Mouse (Mus musculus) thymus, postnatal 0 days (tissue): ENCODE measurements around the gene Akr1b7. TPM values are rescaled to one million over a fixed set of nuclear protein-coding genes. Genes with fewer than 3 reads are reported as not detected.

Experiments
- DNase-seq: peaks from one replicate; pipeline ENCODE4 v3.0.0-alpha.2; 2015; ENCODE audit warnings: low spot score
- polyA plus RNA-seq: library from polyadenylated mRNA; unstranded; fragments of >200 nt; fragmentation: Nextera tagmentation; extraction: Ambion mirVana; gene quantifications from 2 replicates; pipeline ENCODE4 v1.2.1, GENCODE M21; 2015

Gene Akr1b7
- polyA plus RNA-seq, 1 experiment from 2014 or later, result 0.14 TPM

DNA sequence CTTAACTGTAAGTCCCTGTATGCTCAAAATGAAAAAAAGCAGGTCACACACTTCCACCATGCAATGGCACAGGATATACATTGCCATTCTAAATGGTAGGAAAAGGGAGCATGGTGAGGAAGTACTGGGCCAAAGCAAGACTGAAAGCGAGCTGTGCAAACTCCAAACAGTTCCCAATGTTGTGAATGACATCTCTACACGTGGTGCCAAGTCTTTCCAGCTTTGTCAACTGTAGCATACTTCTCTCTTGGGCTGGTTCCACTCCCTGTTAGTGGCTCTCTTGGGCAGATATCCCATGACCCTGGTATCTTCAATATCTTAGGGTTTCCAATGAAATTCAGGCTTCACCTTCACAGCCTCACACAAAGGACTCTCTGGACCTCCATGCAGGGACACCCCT, 26.9 kb downstream of the Akr1b7 start:
- DNase-seq, result no peak

DNA sequence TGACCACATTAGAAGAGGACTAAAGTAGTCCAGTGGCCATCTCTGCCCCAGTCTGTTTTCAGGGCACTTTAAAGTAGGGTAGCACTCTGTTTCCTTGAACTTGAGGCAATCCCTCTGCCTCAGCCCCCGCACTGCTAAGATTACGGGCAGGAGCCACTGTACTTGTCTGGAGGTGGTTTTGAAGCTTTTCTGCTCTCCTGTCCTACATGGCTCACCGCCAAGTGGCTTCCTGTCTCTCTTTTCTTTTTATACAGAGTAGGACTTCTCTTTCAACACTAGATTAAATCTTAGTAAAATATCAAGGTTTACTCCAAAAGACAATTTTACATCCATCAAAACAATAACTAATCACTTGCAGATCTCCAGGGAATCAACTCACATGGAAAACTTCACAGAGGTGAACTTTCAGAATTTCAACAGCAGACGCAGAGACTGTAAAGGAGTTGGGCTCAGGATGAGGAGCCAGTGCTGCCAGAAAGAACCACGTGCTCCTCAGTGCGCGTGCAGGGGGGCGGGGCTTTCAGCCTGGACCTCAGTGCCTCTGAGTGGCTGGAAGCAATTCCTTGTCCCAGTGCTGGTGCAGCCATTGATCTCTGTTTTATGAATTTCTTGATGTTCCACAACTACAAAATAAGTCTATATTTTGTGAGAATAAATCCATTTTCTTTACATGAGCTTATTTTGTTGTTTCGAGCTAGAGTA, 29.6 kb downstream of the Akr1b7 start:
- no peak for DNase-seq

DNA sequence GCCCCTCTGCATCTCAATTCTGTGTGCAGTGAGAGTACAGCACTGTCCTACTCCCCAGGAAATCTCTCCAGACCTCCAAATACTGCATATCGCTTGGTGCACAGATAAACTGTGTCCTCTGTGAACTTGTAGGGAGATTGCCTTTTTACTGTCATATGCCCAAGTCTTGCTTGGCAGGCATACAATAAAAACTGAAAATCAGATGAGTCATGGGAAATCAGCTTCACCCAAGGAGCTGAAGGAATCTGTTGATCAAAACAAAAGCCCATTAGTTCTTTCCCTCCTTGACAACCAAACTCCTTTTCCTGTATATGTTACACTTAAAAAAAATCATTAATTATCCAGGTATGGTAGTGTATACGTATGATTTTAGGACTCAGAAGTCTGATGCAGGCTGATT, 31.7 kb downstream of the Akr1b7 start:
- no peak for DNase-seq

DNA sequence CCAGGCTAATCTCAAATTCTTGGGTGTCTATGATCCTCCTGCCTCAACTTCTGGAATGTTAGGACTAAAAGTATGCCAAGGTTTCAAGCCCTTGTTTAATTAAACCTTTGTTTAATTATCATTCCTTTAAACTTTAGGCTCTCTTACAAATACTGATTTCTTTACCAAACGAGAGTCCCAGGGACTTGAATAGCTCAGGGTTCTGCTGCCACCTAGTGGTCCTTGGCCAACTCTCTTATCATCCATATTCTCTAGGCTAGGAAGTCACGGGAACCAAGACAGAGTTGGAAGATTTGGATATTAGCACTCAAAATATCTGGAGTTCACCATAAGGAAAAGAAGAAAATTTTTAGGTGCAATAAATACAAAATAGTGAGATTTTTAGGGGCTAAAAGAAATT, 35.8 kb downstream of the Akr1b7 start:
- peak; percentile 81 for DNase-seq

DNA sequence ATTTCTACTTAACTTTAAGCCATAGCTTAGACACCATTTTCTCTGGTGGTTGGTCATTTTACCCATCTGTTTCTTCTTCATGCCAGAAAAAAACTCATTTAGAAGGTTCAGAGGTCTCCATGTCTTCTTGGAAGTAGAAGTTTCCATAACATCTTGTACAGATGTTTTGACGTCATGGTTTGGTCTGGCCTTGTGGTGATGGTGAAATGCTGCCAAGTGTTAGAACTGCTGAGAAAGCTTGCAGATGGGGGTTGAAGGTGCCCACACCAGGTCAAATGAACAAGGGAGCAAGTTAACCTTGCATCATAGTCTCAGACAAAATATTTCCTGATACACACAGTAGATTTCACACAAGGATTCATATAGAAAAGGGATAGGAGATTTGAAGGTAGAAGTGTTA, 36.6 kb downstream of the Akr1b7 start:
- DNase-seq, result peak; percentile 10

- DNase-seq, result no peak
Observed at GRCm38 (mm10) chr6:34452963-34453770, 41.0 kb downstream of the Akr1b7 start.

DNA sequence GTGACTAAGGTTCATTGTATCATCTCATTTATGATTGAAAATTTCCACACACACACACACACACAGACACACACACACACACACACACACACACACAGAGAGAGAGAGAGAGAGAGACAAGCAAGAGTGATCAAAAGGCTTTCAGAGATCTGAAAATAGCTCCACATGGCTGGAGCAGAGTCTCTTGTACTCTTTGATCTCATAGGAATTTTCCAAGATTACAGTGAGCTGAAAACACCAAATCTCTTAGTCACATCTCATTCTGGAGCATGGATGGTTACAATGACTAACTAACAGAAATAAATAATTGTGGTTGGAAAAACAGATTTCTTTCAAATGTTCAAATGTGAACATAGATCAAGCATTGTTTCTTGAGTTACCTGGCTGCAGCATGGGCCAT, 47.3 kb downstream of the Akr1b7 start:
- no peak for DNase-seq

DNA sequence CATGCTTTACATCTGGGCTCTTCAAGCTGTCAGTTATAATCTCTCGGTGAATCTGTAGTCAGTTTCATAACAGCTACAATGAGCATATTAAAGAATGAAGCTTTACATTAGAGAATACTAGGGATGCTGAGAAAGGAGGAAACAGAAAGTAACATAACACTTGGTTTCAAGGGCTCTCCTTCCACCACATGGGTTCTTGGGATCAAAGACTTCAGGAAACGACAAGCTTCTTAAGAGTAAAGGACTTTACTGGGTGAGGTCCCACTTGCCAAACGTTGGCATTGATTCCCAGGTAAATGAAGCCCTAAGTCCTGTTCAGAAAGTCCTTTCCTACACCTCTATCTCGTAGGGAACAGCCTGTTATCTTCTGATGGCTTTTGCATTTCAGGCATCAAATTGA, 48.5 kb downstream of the Akr1b7 start:
- DNase-seq, result no peak

GRCm38 (mm10) chr6:34463582-34463981, 51.4 kb downstream of the Akr1b7 start:
- DNase-seq, result no peak

GRCm38 (mm10) chr6:34471434-34472110, 59.4 kb downstream of the Akr1b7 start:
- DNase-seq, result no peak

Other genes with a start within 250 kb of the Akr1b7 start
- 77.9 and 88.7 TPM in 2 replicates for gene Slc35b4, start 235.2 kb upstream of the Akr1b7 start, polyA plus RNA-seq
- 268 and 290 TPM in 2 replicates for gene Akr1b3, start 94.9 kb upstream of the Akr1b7 start, polyA plus RNA-seq
- 1.5 and 1.6 TPM in 2 replicates for gene Akr1b8, start 58.2 kb upstream of the Akr1b7 start, polyA plus RNA-seq
- gene Akr1b10, start 28.1 kb upstream of the Akr1b7 start, polyA plus RNA-seq, result 29.1 and 33.6 TPM in 2 replicates
- gene Bpgm, start 63.9 kb downstream of the Akr1b7 start, polyA plus RNA-seq, result 38.0 and 39.0 TPM in 2 replicates
- gene Cald1, start 186.2 kb downstream of the Akr1b7 start, polyA plus RNA-seq, result 28.7 and 34.0 TPM in 2 replicates